Mouse (Mus musculus): ENCODE data around the gene Epha2. TPM values are rescaled to one million over a fixed set of nuclear protein-coding genes. Genes with fewer than 3 reads are reported as not detected.

The Epha2 gene
- polyA plus RNA-seq, 1 experiment from 2014 or later = 3.4 TPM

- no peak for ATAC-seq (ENCODE audit: insufficient number of reproducible peaks, insufficient read depth, low FRiP score, low TSS enrichment)
- Histone ChIP-seq H3K4me3 (no peak overlapping the region), H3K27ac (no peak overlapping the region), H3K9me3 (no peaks in the 10 kb centered on the region), H3K9ac (no peak overlapping the region; the same call in 1 of the 2 replicates), H3K4me1 (no peaks in the 10 kb centered on the region), H3K27me3 (no peaks in the 10 kb centered on the region), H3K4me2 (replicated peaks) (no peak overlapping the region), H3K36me3 (no peaks in the 10 kb centered on the region)
- whole genome bisulfite sequencing = 56% methylated on average over 8 of the region's 8 CpGs
Observed at GRCm38 (mm10) chr4:141353868-141354267, 52.8 kb downstream of the Epha2 start.

DNA sequence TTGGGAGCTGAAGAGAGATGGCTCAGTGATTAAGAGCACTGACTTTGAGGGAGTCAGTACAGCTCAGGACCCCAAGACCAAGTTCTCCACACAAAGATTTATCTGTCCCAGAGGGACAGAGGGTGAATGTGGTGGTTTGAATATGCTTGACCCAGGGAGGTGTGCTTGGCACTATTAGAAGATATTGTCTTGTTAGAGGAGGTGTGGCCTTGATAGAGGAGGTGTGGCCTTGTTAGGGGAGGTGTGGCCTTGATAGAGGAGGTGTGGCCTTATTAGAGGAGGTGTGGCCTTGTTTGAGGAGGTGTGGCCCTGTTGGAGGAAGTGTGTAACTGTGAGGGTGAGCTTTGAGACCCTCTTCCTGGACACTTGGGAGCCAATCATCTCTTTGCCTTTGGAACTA, 56.8 kb downstream of the Epha2 start:
- Histone ChIP-seq H3K9ac (no peak overlapping the region), H3K4me1 (no peaks in the 10 kb centered on the region), H3K9me3 (no peaks in the 10 kb centered on the region), H3K4me2 (replicated peaks) (no peak overlapping the region), H3K4me3 (no peak overlapping the region), H3K36me3 (no peaks in the 10 kb centered on the region), H3K27ac (no peak overlapping the region), H3K27me3 (no peaks in the 10 kb centered on the region)
- no peak for ATAC-seq (ENCODE audit: insufficient number of reproducible peaks, insufficient read depth, low FRiP score, low TSS enrichment)

DNA sequence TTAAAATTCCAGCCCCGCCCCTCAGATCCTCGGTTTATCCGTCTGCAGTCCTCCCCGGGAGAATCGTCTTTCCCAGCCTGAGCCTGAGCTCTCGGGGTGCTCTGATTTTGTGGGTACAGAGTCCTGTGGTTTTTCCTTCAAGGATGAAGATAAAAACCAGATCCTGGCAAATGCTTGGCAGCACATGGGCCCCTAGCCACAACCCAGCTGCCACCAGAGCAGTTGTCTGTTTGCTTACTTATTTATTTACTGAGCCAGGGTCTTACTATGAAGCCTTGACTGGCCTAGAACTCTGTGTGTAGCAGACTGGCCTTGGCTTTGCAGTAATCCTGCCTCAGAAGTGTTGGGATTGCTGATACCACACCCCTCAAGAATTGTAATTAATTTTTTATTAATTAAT, 58.2 kb downstream of the Epha2 start:
- Histone ChIP-seq H3K9ac (no peak overlapping the region), H3K4me1 (no peaks in the 10 kb centered on the region), H3K9me3 (no peaks in the 10 kb centered on the region), H3K4me2 (replicated peaks) (no peak overlapping the region), H3K36me3 (no peaks in the 10 kb centered on the region), H3K4me3 (no peak overlapping the region), H3K27ac (no peak overlapping the region), H3K27me3 (peaks cover 4% of the 10 kb centered on the region)
- ATAC-seq (ENCODE audit: insufficient number of reproducible peaks, insufficient read depth, low FRiP score, low TSS enrichment) = no peak
- 81% methylated on average over 6 of the region's 6 CpGs for WGBS

GRCm38 (mm10) chr4:141360846-141361245, 59.8 kb downstream of the Epha2 start:
- no peaks in the 10 kb centered on the region for H3K9me3 ChIP-seq
- WGBS = 31% methylated on average over 7 of the region's 7 CpGs
- no peak overlapping the region for H3K9ac ChIP-seq
- peaks cover 20% of the 10 kb centered on the region for H3K27me3 ChIP-seq
- no peak overlapping the region for H3K4me2 ChIP-seq (replicated peaks)
- H3K4me1 ChIP-seq = no peaks in the 10 kb centered on the region
- no peak overlapping the region for H3K27ac ChIP-seq
- ATAC-seq (ENCODE audit: insufficient number of reproducible peaks, insufficient read depth, low FRiP score, low TSS enrichment) = no peak
- no peaks in the 10 kb centered on the region for H3K36me3 ChIP-seq
- no peak overlapping the region for H3K4me3 ChIP-seq

- ATAC-seq (ENCODE audit: insufficient number of reproducible peaks, insufficient read depth, low FRiP score, low TSS enrichment) = no peak
- peaks cover 42% of the 10 kb centered on the region for H3K27me3 ChIP-seq
- WGBS = 27% methylated on average over 11 of the region's 11 CpGs
Observed at GRCm38 (mm10) chr4:141362937-141363548, 62.0 kb downstream of the Epha2 start.

GRCm38 (mm10) chr4:141365126-141365525, 64.1 kb downstream of the Epha2 start:
- H3K9ac ChIP-seq = no peak overlapping the region
- H3K4me2 ChIP-seq (replicated peaks) = no peak overlapping the region
- H3K27ac ChIP-seq = no peak overlapping the region
- WGBS = 67% methylated on average over 8 of the region's 8 CpGs
- H3K36me3 ChIP-seq = no peaks in the 10 kb centered on the region
- peaks cover 60% of the 10 kb centered on the region for H3K27me3 ChIP-seq
- no peaks in the 10 kb centered on the region for H3K9me3 ChIP-seq
- H3K4me3 ChIP-seq = no peak overlapping the region
- no peak; the same call in 1 of the 2 replicates for ATAC-seq (ENCODE audit: insufficient number of reproducible peaks, insufficient read depth, low FRiP score, low TSS enrichment)
- 0 out of 2 replicates have a peak, but pooled peaks cover 8% of the 10 kb centered on the region for H3K4me1 ChIP-seq

More at GRCm38 (mm10) chr4:141362937-141363548, 62.0 kb downstream of the Epha2 start:
- no peaks in the 10 kb centered on the region for H3K36me3 ChIP-seq
- H3K9me3 ChIP-seq = no peaks in the 10 kb centered on the region
- no peak overlapping the region for H3K4me3 ChIP-seq
- H3K4me2 ChIP-seq (replicated peaks) = no peak overlapping the region
- H3K27ac ChIP-seq = no peak overlapping the region
- no peak overlapping the region for H3K9ac ChIP-seq
- no peaks in the 10 kb centered on the region for H3K4me1 ChIP-seq

DNA sequence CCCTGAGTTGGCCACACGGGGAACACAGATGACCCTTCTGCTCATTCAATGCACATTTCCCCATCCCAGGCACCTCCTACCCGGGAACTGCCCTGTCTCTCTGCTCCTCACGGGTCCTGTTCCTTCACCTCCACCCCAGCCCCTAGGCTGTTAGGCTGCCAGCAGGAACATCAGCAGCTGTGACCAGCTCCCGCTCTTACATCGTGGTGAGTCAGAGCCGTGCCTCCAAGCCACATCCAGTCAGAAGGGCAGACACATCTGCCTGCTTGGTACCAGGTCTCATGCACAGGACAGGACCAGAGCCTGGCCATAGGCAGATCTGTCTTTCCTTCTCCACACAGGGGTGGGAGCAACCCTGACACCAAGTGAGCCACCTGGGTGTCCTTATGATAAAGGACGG, 64.8 kb downstream of the Epha2 start:
- Histone ChIP-seq H3K36me3 (no peaks in the 10 kb centered on the region), H3K9me3 (no peaks in the 10 kb centered on the region), H3K27me3 (peaks cover 60% of the 10 kb centered on the region), H3K9ac (no peak overlapping the region), H3K4me3 (no peak overlapping the region), H3K27ac (no peak overlapping the region), H3K4me1 (0 out of 2 replicates have a peak, but pooled peaks cover 8% of the 10 kb centered on the region), H3K4me2 (replicated peaks) (no peak overlapping the region)
- ATAC-seq (ENCODE audit: insufficient number of reproducible peaks, insufficient read depth, low FRiP score, low TSS enrichment) = no peak
- 56% methylated on average over 7 of the region's 7 CpGs for WGBS

DNA sequence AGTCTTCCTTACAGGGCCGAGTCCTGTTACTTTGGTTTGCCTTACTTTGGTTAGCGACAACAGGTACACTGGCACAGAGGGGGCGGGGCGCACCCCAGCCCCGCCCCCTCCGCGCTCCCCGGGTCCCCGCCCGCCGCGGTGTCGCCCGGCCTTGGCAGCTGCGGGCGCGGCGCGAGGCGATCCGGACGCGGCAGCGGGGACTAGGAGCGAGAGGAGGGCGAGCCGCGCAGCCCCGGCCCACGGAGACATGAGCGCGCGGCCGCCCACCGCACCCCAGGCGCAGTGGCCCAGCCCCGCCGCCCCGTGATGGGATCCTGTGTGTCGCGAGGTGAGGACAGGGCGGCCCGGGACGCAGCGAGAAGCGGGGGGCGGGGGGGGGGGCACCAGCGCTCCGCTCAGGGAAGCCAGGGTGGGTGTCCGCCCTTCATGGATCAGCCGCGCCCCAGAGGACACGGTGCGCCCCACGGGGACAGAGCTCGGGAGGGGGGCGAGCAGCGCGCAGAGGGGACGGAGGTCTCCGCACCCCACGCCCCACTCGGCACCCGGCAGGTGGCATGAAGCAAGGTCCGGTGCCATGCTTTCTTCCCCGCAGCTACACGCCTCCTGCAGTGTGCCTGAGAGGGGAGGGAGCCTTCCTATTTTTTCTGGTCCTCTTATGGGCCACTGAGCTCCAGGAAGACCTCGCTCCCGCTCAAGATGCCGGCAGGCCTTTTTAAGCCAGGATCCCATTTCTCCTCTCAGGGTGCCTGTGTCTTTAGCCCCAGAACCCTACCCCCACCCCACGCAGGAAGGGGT, 67.2 kb downstream of the Epha2 start, which contains the start of gene Fam131c:
Gene Fam131c (plus strand): TSS at position 224 of the 795 bp plus-strand sequence.
- H3K9ac ChIP-seq = peak within 1 kb of the TSS; percentile 72
- no peak within 1 kb of the TSS for H3K27ac ChIP-seq
- peak; percentile 3; the same call in 1 of the 2 replicates for ATAC-seq (ENCODE audit: insufficient number of reproducible peaks, insufficient read depth, low FRiP score, low TSS enrichment)

DNA sequence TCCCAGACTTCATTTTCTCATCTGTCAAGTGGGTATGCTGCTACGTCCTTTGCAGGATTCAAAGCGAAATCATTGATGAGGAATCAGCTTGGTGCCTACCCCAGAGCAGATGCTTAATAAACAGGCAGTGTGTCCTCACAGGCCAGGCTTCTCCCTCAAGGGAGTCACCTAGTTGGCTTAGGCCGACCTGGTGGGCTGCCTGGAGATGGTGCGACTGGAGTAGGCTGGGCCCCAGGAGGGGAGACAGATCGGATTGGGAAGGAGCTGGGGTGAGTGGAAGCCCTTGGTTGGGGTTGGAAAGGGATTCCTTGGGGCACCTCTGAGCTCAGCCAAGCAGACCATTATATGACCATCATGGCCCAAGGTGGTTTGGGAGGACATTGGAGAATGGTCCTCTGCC, 71.4 kb downstream of the Epha2 start:
- Histone ChIP-seq H3K4me3 (no peak overlapping the region), H3K27ac (no peak overlapping the region), H3K27me3 (peaks cover 24% of the 10 kb centered on the region), H3K9me3 (no peaks in the 10 kb centered on the region), H3K4me1 (0 out of 2 replicates have a peak, but pooled peaks cover 8% of the 10 kb centered on the region), H3K9ac (no peak overlapping the region), H3K4me2 (replicated peaks) (no peak overlapping the region), H3K36me3 (no peaks in the 10 kb centered on the region)
- 90% methylated on average over 5 of the region's 5 CpGs for WGBS
- ATAC-seq (ENCODE audit: insufficient number of reproducible peaks, insufficient read depth, low FRiP score, low TSS enrichment) = no peak

More for the DNA sequence above, 67.2 kb downstream of the Epha2 start, which contains the start of gene Fam131c:
- no peaks in the 10 kb centered on the region for H3K9me3 ChIP-seq
- H3K4me1 ChIP-seq = 0 out of 2 replicates have a peak, but pooled peaks cover 8% of the 10 kb centered on the region
- H3K4me3 ChIP-seq = peak within 1 kb of the TSS; percentile 62
- peak within 1 kb of the TSS; percentile 100 for H3K4me2 ChIP-seq (replicated peaks)
- under 1% methylated on average over 58 of the region's 71 CpGs for WGBS
- H3K27me3 ChIP-seq = peaks cover 60% of the 10 kb centered on the region
- H3K36me3 ChIP-seq = no peaks in the 10 kb centered on the region

Small RNAs within 50 kb of the gene (microRNA-seq; reads per million reads assigned to microRNA genes)
- not detected for gene Gm25690

Other genes starting within 250 kb of the Epha2 start
- gene Crocc, start 240.7 kb upstream of the Epha2 start, polyA plus RNA-seq (2016; fragmentation: Nextera tagmentation; extraction: Ambion mirVana) = 13.2 TPM in 2 replicates
- 79.8 and 84.5 TPM in 2 replicates for gene Necap2, start 222.9 kb upstream of the Epha2 start, polyA plus RNA-seq (2016; fragmentation: Nextera tagmentation; extraction: Ambion mirVana)
- gene Spata21, start 212.9 kb upstream of the Epha2 start, polyA plus RNA-seq (2016; fragmentation: Nextera tagmentation; extraction: Ambion mirVana) = 0.14 TPM in 1 of 2 replicates, not detected in the other
- gene Szrd1, start 161.5 kb upstream of the Epha2 start, polyA plus RNA-seq (2016; fragmentation: Nextera tagmentation; extraction: Ambion mirVana) = 35.2 and 37.6 TPM in 2 replicates
- 31.6 and 32.1 TPM in 2 replicates for gene Fbxo42, start 153.3 kb upstream of the Epha2 start, polyA plus RNA-seq (2016; fragmentation: Nextera tagmentation; extraction: Ambion mirVana)
- gene Rsg1, start 87.3 kb upstream of the Epha2 start, polyA plus RNA-seq (2016; fragmentation: Nextera tagmentation; extraction: Ambion mirVana) = 7.6 and 8.6 TPM in 2 replicates
- 17.0 and 19.2 TPM in 2 replicates for gene Arhgef19, start 61.7 kb upstream of the Epha2 start, polyA plus RNA-seq (2016; fragmentation: Nextera tagmentation; extraction: Ambion mirVana)
- gene Fam131c, start 67.0 kb downstream of the Epha2 start, polyA plus RNA-seq (2016; fragmentation: Nextera tagmentation; extraction: Ambion mirVana) = 0.98 and 1.1 TPM in 2 replicates
- 0.31 and 0.53 TPM in 2 replicates for gene Clcnka, start 97.5 kb downstream of the Epha2 start, polyA plus RNA-seq (2016; fragmentation: Nextera tagmentation; extraction: Ambion mirVana)
- gene Clcnkb, start 114.8 kb downstream of the Epha2 start, polyA plus RNA-seq (2016; fragmentation: Nextera tagmentation; extraction: Ambion mirVana) = not detected in 2 replicates
- gene Hspb7, start 119.5 kb downstream of the Epha2 start, polyA plus RNA-seq (2016; fragmentation: Nextera tagmentation; extraction: Ambion mirVana) = not detected in 2 replicates
- not detected in 2 replicates for gene Srarp, start 134.9 kb downstream of the Epha2 start, polyA plus RNA-seq (2016; fragmentation: Nextera tagmentation; extraction: Ambion mirVana)
- gene Zbtb17, start 143.4 kb downstream of the Epha2 start, polyA plus RNA-seq (2016; fragmentation: Nextera tagmentation; extraction: Ambion mirVana) = 54.4 and 56.5 TPM in 2 replicates
- gene Spen, start 237.4 kb downstream of the Epha2 start, polyA plus RNA-seq (2016; fragmentation: Nextera tagmentation; extraction: Ambion mirVana) = 15.0 and 15.9 TPM in 2 replicates